ENCODE assay signal across 8 mouse cellular contexts in genomic region chr19:53800365-53800999, GRCm38 (mm10).
DNase-seq lines count a peak whose midpoint lies in the region; ATAC-seq and TF ChIP-seq lines count a peak whose summit lies in the region.

No protein-coding gene starts in this region.

- H3K27me3 ChIP-seq in hindbrain, embryonic 14.5 days (ENCODE audit: control insufficient read depth, insufficient read depth, low read length), result no peaks in the 10 kb centered on the region
- H3K27me3 ChIP-seq in hindbrain, embryonic 10.5 days (ENCODE audit: insufficient read depth, poor library complexity, severe bottlenecking), result no peaks in the 10 kb centered on the region
- H3K27me3 ChIP-seq in G1E (ENCODE audit: insufficient read depth, low read length), result no peaks in the 10 kb centered on the region
- no peaks in the 10 kb centered on the region for H3K27me3 ChIP-seq in embryonic facial prominence, embryonic 10.5 days (replicated peaks; ENCODE audit: low read depth, poor library complexity, severe bottlenecking)
- no peaks in the 10 kb centered on the region for H3K27me3 ChIP-seq in liver, embryonic 16.5 days (ENCODE audit: control insufficient read depth, insufficient read depth, low read depth, low read length)
- no peaks in the 10 kb centered on the region for H3K27me3 ChIP-seq in forebrain, embryonic 16.5 days (replicated peaks; ENCODE audit: control insufficient read depth, insufficient read depth, low read length)
- H3K27me3 ChIP-seq in cerebellum, adult 2 months (ENCODE audit: control insufficient read depth, insufficient read depth, low read length), result no peaks in the 10 kb centered on the region

- H3K4me1 ChIP-seq in hindbrain, embryonic 14.5 days (replicated peaks; ENCODE audit: control insufficient read depth, insufficient read depth, low read length), result no peaks in the 10 kb centered on the region
- peaks cover 14% of the 10 kb centered on the region; the same call in 1 of the 2 replicates for H3K4me1 ChIP-seq in hindbrain, embryonic 10.5 days (replicated peaks)
- H3K4me1 ChIP-seq in G1E (ENCODE audit: insufficient read depth, low read depth, low read length), result peaks cover 94% of the 10 kb centered on the region
- H3K4me1 ChIP-seq in embryonic facial prominence, embryonic 10.5 days, result peaks cover 37% of the 10 kb centered on the region
- H3K4me1 ChIP-seq in liver, embryonic 16.5 days (ENCODE audit: control insufficient read depth, low read depth, low read length), result peaks cover 44% of the 10 kb centered on the region
- H3K4me1 ChIP-seq in forebrain, embryonic 16.5 days (replicated peaks; ENCODE audit: control insufficient read depth, insufficient read depth, low read length), result no peaks in the 10 kb centered on the region
- no peaks in the 10 kb centered on the region for H3K4me1 ChIP-seq in cerebellum, adult 2 months (ENCODE audit: control insufficient read depth, insufficient read depth, low read length)

- peak; percentile 38 for DNase-seq in hindbrain, embryonic 14.5 days (ENCODE audit: low spot score)
- no peak for DNase-seq in hindbrain, embryonic 10.5 days (ENCODE audit: low spot score)
- DNase-seq in G1E (ENCODE audit: low spot score), result no peak
- DNase-seq in embryonic facial prominence, embryonic 10.5 days (ENCODE audit: low spot score), result no peak
- no peak for DNase-seq in cerebellum, adult 2 months
- no peak for DNase-seq in kidney, adult 18-20 months

- WGBS in hindbrain, embryonic 14.5 days, result 58% methylated on average over 15 of the region's 15 CpGs
- 74% methylated on average over 15 of the region's 15 CpGs for WGBS in hindbrain, embryonic 10.5 days
- WGBS in embryonic facial prominence, embryonic 10.5 days, result 80% methylated on average over 15 of the region's 15 CpGs
- WGBS in liver, embryonic 16.5 days (ENCODE audit: insufficient replicate concordance), result 36% methylated on average over 15 of the region's 15 CpGs
- 84% methylated on average over 15 of the region's 15 CpGs for WGBS in forebrain, embryonic 16.5 days
- 34% methylated on average over 15 of the region's 15 CpGs for WGBS in cerebellum, adult 2 months

- no peak overlapping the region for H3K27ac ChIP-seq in hindbrain, embryonic 14.5 days
- no peak overlapping the region for H3K27ac ChIP-seq in hindbrain, embryonic 10.5 days
- H3K27ac ChIP-seq in embryonic facial prominence, embryonic 10.5 days (replicated peaks), result 0 out of 2 replicates have a peak overlapping the region, but pooled peaks have one; percentile 61
- peak overlapping the region; percentile 13 for H3K27ac ChIP-seq in liver, embryonic 16.5 days (ENCODE audit: low read length)
- no peak overlapping the region for H3K27ac ChIP-seq in forebrain, embryonic 16.5 days (ENCODE audit: low read length)
- no peak overlapping the region for H3K27ac ChIP-seq in cerebellum, adult 2 months (ENCODE audit: insufficient read depth, low read length)

- no peaks in the 10 kb centered on the region for H3K36me3 ChIP-seq in hindbrain, embryonic 14.5 days (replicated peaks; ENCODE audit: control insufficient read depth, insufficient read depth)
- no peaks in the 10 kb centered on the region for H3K36me3 ChIP-seq in hindbrain, embryonic 10.5 days
- H3K36me3 ChIP-seq in G1E (replicated peaks), result no peaks in the 10 kb centered on the region
- H3K36me3 ChIP-seq in embryonic facial prominence, embryonic 10.5 days (replicated peaks), result no peaks in the 10 kb centered on the region
- H3K36me3 ChIP-seq in liver, embryonic 16.5 days (ENCODE audit: control insufficient read depth, insufficient read depth), result no peaks in the 10 kb centered on the region
- H3K36me3 ChIP-seq in forebrain, embryonic 16.5 days (ENCODE audit: control insufficient read depth, insufficient read depth), result no peaks in the 10 kb centered on the region

- no peak overlapping the region for H3K4me2 ChIP-seq in hindbrain, embryonic 14.5 days (replicated peaks)
- peak overlapping the region; percentile 6; the same call in 1 of the 2 replicates for H3K4me2 ChIP-seq in liver, embryonic 16.5 days (ENCODE audit: low read depth, low read length)
- H3K4me2 ChIP-seq in forebrain, embryonic 16.5 days (ENCODE audit: low read length), result no peak overlapping the region

- H3K4me3 ChIP-seq in hindbrain, embryonic 14.5 days (replicated peaks; ENCODE audit: low read length), result no peak overlapping the region
- no peak overlapping the region for H3K4me3 ChIP-seq in hindbrain, embryonic 10.5 days
- peak overlapping the region; percentile 21; the same call in 1 of the 2 replicates for H3K4me3 ChIP-seq in G1E (ENCODE audit: low read depth, low read length)
- H3K4me3 ChIP-seq in embryonic facial prominence, embryonic 10.5 days, result no peak overlapping the region
- no peak overlapping the region for H3K4me3 ChIP-seq in liver, embryonic 16.5 days (ENCODE audit: low read depth, low read length)
- no peak overlapping the region for H3K4me3 ChIP-seq in forebrain, embryonic 16.5 days (replicated peaks; ENCODE audit: low read length)
- no peak overlapping the region for H3K4me3 ChIP-seq in cerebellum, adult 2 months (replicated peaks; ENCODE audit: insufficient read depth, low read depth, low read length)

- no peak for TF ChIP-seq CTCF in G1E (IDR thresholded peaks at IDR 0.05; ENCODE audit: low read depth, low read length)
- no peak for TF ChIP-seq CTCF in cerebellum, adult 2 months (IDR thresholded peaks at IDR 0.05; ENCODE audit: borderline replicate concordance, insufficient read depth, low read depth, low read length)

- no peak for TF ChIP-seq POLR2A in cerebellum, adult 2 months (IDR thresholded peaks at IDR 0.05; ENCODE audit: borderline replicate concordance, insufficient read depth, low read length)

- no peak overlapping the region for H3K9ac ChIP-seq in hindbrain, embryonic 14.5 days
- H3K9ac ChIP-seq in liver, embryonic 16.5 days (ENCODE audit: low read depth, low read length), result no peak overlapping the region
- no peak overlapping the region for H3K9ac ChIP-seq in forebrain, embryonic 16.5 days (replicated peaks; ENCODE audit: low read depth, low read length)

- no peak for ATAC-seq in hindbrain, embryonic 14.5 days (ENCODE audit: low FRiP score)
- ATAC-seq in G1E (ENCODE audit: extremely low read depth, insufficient number of reproducible peaks, low FRiP score, poor library complexity, severe bottlenecking), result no peak
- ATAC-seq in liver, embryonic 16.5 days (ENCODE audit: low read depth), result peak; percentile 17; the same call in 1 of the 2 replicates
- ATAC-seq in forebrain, embryonic 16.5 days, result no peak

- no peaks in the 10 kb centered on the region for H3K9me3 ChIP-seq in hindbrain, embryonic 14.5 days (ENCODE audit: control insufficient read depth, low read length)
- no peaks in the 10 kb centered on the region for H3K9me3 ChIP-seq in hindbrain, embryonic 10.5 days
- no peaks in the 10 kb centered on the region for H3K9me3 ChIP-seq in G1E (replicated peaks)
- no peaks in the 10 kb centered on the region for H3K9me3 ChIP-seq in embryonic facial prominence, embryonic 10.5 days
- H3K9me3 ChIP-seq in liver, embryonic 16.5 days (replicated peaks; ENCODE audit: control insufficient read depth, low read length), result no peaks in the 10 kb centered on the region
- no peaks in the 10 kb centered on the region for H3K9me3 ChIP-seq in forebrain, embryonic 16.5 days (ENCODE audit: control insufficient read depth, low read length)

Comparison
In these comparisons a context has a peak if more than half of its experiments do, and no peak if none do; other contexts are left out.
1. H3K27ac ChIP-seq: peak in embryonic facial prominence, embryonic 10.5 days (single experiment) and liver, embryonic 16.5 days (single experiment); none in hindbrain, embryonic 14.5 days (single experiment), hindbrain, embryonic 10.5 days (single experiment), forebrain, embryonic 16.5 days (single experiment) and cerebellum, adult 2 months (single experiment).